Mouse (Mus musculus): Measurements from ENCODE around the gene Acer1. TPM values are rescaled to one million over a fixed set of nuclear protein-coding genes. Genes with fewer than 3 reads are reported as not detected.

The Acer1 gene
- polyA plus RNA-seq, 1 experiment from 2014 or later = not detected

Other genes with a start within 250 kb of the Acer1 start
- 2.9 and 4.0 TPM in 2 replicates for gene Nrtn, start 224.6 kb downstream of the Acer1 start, polyA plus RNA-seq (2015; fragmentation: Nextera tagmentation; extraction: Ambion mirVana)
- 63.7 TPM in 2 replicates for gene Dus3l, start 217.4 kb downstream of the Acer1 start, polyA plus RNA-seq (2015; fragmentation: Nextera tagmentation; extraction: Ambion mirVana)
- gene Prr22, start 211.9 kb downstream of the Acer1 start, polyA plus RNA-seq (2015; fragmentation: Nextera tagmentation; extraction: Ambion mirVana) = 1.7 and 1.9 TPM in 2 replicates
- 4.0 and 6.3 TPM in 2 replicates for gene Rfx2, start 151.1 kb downstream of the Acer1 start, polyA plus RNA-seq (2015; fragmentation: Nextera tagmentation; extraction: Ambion mirVana)
- gene Acsbg2, start 107.7 kb downstream of the Acer1 start, polyA plus RNA-seq (2015; fragmentation: Nextera tagmentation; extraction: Ambion mirVana) = not detected in 2 replicates
- gene 1700061G19Rik, start 106.6 kb downstream of the Acer1 start, polyA plus RNA-seq (2015; fragmentation: Nextera tagmentation; extraction: Ambion mirVana) = 0.43 and 0.74 TPM in 2 replicates
- 74.6 and 90.0 TPM in 2 replicates for gene Mllt1, start 46.7 kb downstream of the Acer1 start, polyA plus RNA-seq (2015; fragmentation: Nextera tagmentation; extraction: Ambion mirVana)
- gene Clpp, start 8.2 kb upstream of the Acer1 start, polyA plus RNA-seq (2015; fragmentation: Nextera tagmentation; extraction: Ambion mirVana) = 168 and 174 TPM in 2 replicates
- 40.2 and 45.5 TPM in 2 replicates for gene Alkbh7, start 15.2 kb upstream of the Acer1 start, polyA plus RNA-seq (2015; fragmentation: Nextera tagmentation; extraction: Ambion mirVana)
- 0.64 TPM in 1 of 2 replicates, not detected in the other for gene Pspn, start 17.9 kb upstream of the Acer1 start, polyA plus RNA-seq (2015; fragmentation: Nextera tagmentation; extraction: Ambion mirVana)
- 68.0 and 74.8 TPM in 2 replicates for gene Gtf2f1, start 29.2 kb upstream of the Acer1 start, polyA plus RNA-seq (2015; fragmentation: Nextera tagmentation; extraction: Ambion mirVana)
- gene Gm17949, start 29.3 kb upstream of the Acer1 start, polyA plus RNA-seq (2015; fragmentation: Nextera tagmentation; extraction: Ambion mirVana) = 0.28 and 0.75 TPM in 2 replicates
- 33.1 and 39.1 TPM in 2 replicates for gene Khsrp, start 49.4 kb upstream of the Acer1 start, polyA plus RNA-seq (2015; fragmentation: Nextera tagmentation; extraction: Ambion mirVana)
- gene Slc25a41, start 59.5 kb upstream of the Acer1 start, polyA plus RNA-seq (2015; fragmentation: Nextera tagmentation; extraction: Ambion mirVana) = not detected in 2 replicates
- gene Crb3, start 77.0 kb upstream of the Acer1 start, polyA plus RNA-seq (2015; fragmentation: Nextera tagmentation; extraction: Ambion mirVana) = 0.73 and 1.2 TPM in 2 replicates
- gene Slc25a23, start 77.7 kb upstream of the Acer1 start, polyA plus RNA-seq (2015; fragmentation: Nextera tagmentation; extraction: Ambion mirVana) = 24.3 and 26.9 TPM in 2 replicates
- gene Dennd1c, start 96.4 kb upstream of the Acer1 start, polyA plus RNA-seq (2015; fragmentation: Nextera tagmentation; extraction: Ambion mirVana) = 3.1 and 4.5 TPM in 2 replicates
- 307 and 321 TPM in 2 replicates for gene Tubb4a, start 105.7 kb upstream of the Acer1 start, polyA plus RNA-seq (2015; fragmentation: Nextera tagmentation; extraction: Ambion mirVana)
- gene Tnfsf9, start 123.2 kb upstream of the Acer1 start, polyA plus RNA-seq (2015; fragmentation: Nextera tagmentation; extraction: Ambion mirVana) = 5.7 and 6.6 TPM in 2 replicates
- 0.44 and 0.82 TPM in 2 replicates for gene Cd70, start 167.7 kb upstream of the Acer1 start, polyA plus RNA-seq (2015; fragmentation: Nextera tagmentation; extraction: Ambion mirVana)
- gene Tnfsf14, start 212.1 kb upstream of the Acer1 start, polyA plus RNA-seq (2015; fragmentation: Nextera tagmentation; extraction: Ambion mirVana) = not detected in 2 replicates
- 0.34 and 1.1 TPM in 2 replicates for gene C3, start 246.0 kb upstream of the Acer1 start, polyA plus RNA-seq (2015; fragmentation: Nextera tagmentation; extraction: Ambion mirVana)